Mouse (Mus musculus) frontal cortex, postnatal 25 days (tissue): ENCODE results near the gene Arid2.
"Not testable (repeated sequence)": the region's sequence is repeated elsewhere in the genome, so short reads cannot be mapped to it uniquely, and the experiment has no call there.

Source experiments
- DNase-seq, 2 experiments: peaks; one replicate each; pipeline ENCODE4 v3.0.0; 2022; ENCODE audit warnings: low spot score in 2 of 2

Gene Arid2

DNA sequence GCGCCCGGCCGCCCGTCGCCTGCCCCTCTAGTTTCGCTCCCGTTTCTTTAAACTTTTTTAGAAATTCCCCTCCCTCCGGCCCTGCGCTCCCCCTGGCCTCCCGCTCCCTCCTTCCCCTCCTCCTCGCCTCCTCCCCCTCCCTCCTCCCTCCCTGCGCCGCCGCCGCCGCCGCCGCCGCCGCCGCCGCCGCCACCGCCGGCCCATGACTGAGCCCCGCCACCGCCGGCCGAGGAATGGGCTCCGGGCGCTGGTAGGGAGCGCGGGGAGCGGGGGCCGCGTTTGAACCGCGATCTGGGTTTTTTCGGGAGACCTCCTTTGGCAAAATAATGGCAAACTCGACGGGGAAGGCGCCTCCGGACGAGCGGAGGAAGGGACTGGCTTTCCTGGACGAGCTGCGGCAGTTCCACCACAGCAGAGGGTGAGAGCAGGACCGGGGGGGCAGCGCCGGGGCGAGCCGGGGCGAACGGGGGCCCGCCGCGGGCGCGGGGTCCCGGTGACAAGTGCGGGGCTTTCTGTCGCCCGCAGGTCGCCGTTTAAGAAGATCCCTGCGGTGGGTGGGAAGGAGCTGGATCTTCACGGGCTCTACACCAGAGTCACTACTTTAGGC lies at the start of gene Arid2:
Arid2 (plus strand) TSS at position 150 of the 607 bp plus-strand sequence.
- peak; percentile 39 to 49 for DNase-seq

DNA sequence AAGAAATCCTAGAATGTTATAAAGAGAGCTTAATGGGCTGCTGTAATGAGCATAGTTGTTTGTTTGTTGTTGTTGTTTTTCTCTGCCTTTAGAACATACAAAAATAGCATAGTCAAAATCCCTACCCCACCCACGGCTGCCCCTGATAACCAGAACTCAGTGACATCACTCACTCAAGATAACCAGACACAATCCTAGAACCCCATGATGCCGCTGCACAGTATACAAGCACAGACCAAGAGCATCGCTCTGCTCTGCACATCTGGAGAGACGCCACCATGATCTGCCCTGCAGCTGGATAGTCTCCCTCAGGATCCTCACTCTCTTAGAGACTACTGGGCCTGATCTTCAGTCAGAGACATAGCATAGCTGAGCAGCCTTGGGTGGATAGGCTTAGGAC lies 49.2 kb upstream of the Arid2 start:
- no peak for DNase-seq

DNA sequence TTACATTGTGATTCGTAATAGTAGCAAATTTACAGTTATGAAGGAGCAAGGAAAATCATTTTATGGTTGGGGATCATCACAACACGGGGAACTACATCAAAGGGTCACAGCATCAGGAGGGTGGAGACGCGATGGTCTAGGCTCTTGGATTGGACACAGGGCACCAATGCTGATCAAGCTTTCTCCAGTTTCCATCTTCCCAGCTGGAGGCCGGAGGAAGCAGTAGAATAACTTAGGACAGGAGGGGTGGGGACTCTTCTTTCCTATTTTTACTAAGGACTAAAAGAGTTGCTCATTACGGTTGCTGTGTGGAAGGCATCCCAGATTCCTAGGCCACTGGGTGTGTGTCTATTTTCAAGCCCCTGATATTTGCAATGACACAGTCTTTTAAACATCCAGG lies 43.1 kb upstream of the Arid2 start:
- DNase-seq: no peak

DNA sequence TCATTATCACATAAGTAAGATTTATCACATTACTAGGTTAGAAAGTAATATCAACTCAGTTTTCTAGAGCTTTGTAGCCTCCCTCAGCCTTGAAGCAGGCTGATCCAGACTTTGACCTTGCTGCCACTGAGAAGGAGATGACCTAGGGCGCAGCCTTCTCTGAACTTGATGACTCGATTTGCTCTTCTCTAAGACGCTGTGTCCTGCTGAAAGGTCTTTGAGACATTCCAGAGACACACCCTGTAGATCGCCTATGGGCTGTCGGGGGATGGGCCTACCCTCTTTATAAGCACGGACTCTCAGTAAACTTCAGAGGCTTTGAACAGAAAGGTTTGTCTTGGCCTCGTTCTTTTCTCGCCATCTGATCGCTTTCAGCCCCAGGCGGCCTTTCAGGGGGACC lies 42.6 kb upstream of the Arid2 start:
- not testable (repeated sequence) for DNase-seq

DNA sequence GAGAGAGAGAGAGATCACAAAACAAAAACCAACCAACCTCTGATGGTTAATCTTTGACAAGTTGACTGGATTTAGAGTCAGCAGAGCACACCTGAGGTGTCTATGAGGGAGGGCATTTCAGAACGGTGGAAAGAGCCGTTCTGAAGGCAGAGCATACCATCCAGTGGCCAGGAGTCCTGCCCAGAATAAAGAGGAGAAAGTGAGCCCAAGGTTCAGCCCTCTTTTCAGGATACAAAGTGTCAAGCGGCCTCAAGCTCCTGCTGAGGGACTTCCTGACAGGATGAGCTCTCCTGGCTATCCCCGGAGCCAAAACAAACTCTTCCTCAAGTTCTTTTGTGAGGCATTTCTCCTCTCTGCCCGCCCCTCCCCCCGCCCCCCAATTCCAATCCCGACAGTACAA lies 33.5 kb upstream of the Arid2 start:
- DNase-seq: no peak

DNA sequence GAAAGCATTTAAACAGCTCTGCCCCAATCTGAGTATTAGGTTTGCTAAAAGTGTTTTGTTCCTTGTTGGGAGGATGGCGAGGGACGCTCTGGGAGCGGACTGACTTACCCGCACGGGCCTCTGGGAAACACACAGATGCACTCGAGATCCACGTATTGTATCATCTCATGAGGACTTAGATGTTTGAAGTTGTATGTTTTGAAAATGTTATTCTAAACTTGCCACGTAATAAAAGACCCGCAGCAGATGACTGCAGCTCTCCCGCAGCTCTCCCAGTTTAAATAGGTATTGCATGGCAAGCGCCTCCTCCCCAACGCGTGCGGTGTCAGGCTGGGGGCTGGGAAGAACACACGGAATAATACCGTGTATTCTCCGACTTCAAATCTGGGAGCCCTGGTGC lies 33.0 kb upstream of the Arid2 start:
- DNase-seq: no peak

DNA sequence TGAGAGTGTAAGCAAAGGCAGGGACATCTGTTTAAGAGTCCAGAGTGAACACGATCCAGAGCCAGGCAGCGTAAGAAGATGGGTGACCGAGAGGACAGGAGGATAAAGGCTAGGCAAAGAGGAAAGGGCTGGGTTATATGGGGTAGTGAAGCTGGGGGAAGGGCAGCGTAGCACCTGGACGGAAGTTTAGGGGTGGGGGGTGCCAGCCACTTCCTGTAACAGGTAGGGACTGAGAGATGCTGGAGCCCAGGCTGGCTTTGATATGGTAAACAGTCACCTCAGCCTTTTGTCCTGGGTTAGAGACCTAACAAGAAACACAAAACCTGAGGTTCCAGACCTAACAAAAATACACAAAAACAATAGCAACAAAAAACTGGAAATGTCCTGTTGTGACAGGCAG lies 29.5 kb upstream of the Arid2 start:
- DNase-seq: no peak

DNA sequence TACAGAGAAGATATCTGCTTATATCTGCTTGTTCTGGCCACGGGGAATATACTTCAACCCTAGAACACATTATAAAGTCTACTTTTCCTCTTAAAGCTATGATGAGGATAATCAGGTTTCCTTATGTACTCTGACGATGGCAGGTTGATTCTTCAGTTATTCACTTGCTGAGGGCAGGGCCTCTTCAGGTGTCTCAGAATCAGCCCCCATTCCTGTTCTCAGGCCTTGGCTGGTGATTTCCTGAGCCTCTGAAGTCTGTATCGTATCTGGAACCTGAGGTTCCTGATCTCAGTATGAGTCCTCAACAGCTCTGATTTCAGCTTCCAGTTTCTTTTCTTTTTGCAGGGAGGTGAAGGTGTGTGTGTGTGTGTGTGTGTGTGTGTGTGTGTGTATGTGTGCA lies 22.7 kb upstream of the Arid2 start:
- DNase-seq: no peak

DNA sequence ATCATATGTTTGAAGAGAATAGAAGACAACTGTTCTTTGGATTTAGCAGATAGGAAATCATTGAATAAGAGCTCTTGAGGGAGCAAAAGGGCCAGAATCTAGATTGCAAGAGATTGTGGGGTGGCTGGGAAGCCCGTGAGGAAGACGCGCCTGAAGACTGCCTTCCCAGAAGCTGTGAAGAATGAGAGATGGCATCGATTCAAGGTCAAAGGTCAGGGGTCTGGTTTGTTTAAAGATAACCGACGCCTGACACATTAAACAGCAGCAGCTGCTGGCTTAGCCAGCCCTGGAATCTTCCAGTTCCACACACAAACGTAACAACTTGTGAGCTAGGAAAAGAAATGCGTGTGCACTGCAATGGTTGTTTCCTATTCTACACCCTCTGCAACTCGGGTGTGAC lies 19.4 kb upstream of the Arid2 start:
- DNase-seq: no peak

DNA sequence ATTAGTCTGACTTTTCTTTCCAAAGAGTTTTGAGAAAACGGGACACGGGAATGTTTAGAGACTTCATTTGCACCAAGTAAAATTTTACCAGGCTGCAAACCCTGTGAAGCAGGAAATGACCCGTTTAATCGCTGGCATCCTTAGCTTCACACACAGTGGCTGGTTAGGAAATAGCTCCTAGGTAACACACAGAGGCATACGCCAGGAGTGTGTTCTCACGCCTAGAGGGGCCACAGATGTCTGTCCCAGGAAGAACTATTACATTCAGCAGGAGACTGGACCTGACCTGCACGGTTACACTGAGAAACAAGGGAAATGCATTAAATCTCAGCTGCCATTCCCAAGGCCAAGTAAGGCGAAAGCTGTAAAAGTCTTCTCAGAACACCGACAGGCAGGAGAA lies 18.7 kb upstream of the Arid2 start:
- DNase-seq: no peak

DNA sequence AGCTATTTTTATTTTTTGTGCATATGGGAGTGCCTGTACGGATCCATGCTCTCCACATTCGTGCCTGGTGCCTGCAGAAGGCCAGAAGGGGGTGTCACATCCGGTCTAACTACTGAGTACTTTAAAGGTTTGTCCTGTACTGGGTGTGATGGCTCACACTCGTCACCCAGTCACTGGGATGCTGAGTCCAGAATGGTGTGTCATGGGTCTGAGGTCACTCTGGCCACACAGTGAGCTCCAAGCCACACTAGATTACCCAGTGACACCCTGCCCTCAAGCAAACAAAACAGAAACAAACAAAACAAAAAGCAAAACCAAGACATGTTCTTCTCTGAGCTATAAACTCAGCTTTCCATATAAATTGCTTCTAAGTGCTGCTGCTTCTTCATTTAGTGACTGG lies 17.9 kb upstream of the Arid2 start:
- DNase-seq: no peak

DNA sequence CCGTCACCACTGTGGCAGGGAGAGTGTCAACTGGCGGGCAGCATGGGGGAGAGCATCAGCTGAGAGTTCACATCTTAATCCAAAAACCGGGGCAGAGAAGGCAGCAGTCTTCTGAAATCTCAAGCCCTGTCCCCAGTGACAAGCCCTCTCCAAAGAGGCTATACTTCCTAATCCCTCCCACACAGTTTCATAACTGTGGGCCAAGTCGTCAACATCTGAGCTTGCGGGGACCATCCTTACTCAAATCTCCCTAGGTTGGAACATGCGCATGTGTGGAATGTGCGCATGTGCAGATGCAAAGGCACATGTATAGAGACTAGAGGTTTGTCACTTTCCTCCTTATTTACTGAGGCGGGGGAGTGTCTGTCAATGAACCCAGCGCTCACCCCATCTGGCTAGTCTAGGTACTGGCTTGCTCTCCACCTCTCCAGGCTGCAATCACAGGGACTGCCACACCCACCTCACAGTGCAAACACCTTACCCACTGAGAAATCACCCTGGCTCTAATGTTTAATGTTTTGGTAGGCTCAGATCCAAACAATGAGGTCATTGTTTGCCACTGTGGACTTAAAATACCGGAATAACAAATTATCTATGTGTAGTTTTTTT lies 16.9 kb upstream of the Arid2 start:
- no peak for DNase-seq

DNA sequence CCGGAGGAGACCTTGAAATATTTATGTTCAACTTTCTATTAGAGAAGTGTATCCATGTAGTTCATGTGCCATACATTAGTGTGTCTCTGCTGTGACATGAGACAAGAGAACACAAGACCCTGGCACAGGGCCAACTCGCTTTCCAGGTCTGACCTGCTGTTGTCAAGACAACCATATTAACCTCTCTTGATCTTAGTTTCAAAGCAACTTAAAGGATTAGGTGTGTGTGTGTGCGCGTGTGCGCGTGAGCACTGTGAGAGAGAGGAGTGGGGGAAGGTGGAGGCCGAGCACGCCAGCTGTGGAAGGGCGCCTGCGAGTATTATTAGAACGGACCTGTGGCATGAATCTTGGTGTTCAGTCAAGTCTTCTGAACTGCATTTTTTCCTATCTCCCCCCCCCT lies 15.0 kb upstream of the Arid2 start:
- no peak for DNase-seq

DNA sequence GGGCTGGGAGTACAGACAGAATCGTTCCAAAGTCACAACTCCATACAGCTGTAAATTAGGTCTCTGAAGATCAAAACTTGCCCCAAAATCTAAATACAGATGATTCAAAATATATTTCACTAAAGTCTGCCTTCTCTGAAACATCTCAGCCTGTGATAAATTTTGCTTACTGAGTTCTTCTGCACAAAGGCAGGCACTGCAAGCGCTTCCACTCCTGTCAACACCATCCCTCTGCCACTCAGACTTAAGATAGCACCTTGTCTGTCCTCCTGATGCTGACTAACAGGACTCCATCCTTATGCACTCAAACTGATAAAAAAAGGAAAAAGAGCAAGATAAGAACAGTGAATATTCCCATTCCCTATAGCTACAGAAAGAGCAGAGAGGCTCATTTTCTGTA lies 13.0 kb upstream of the Arid2 start:
- DNase-seq: no peak

DNA sequence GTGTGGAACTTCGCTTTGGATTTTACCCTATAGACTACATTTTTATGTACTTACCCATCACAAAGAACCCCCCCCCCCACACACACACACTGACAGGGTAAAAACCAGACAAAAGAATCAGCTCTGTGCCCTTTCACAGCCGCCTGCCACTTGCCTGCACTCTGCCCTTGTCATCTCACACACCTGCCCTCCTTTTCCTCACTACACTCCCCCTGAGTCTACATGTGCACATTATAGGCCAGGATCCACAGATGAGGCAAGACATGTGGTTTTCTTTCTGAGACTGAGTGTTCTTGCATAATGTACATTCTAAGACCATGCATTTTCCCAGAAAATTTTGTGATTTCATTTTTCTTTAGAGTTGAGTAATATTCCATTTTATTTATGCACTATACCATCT lies 12.1 kb upstream of the Arid2 start:
- no peak for DNase-seq

DNA sequence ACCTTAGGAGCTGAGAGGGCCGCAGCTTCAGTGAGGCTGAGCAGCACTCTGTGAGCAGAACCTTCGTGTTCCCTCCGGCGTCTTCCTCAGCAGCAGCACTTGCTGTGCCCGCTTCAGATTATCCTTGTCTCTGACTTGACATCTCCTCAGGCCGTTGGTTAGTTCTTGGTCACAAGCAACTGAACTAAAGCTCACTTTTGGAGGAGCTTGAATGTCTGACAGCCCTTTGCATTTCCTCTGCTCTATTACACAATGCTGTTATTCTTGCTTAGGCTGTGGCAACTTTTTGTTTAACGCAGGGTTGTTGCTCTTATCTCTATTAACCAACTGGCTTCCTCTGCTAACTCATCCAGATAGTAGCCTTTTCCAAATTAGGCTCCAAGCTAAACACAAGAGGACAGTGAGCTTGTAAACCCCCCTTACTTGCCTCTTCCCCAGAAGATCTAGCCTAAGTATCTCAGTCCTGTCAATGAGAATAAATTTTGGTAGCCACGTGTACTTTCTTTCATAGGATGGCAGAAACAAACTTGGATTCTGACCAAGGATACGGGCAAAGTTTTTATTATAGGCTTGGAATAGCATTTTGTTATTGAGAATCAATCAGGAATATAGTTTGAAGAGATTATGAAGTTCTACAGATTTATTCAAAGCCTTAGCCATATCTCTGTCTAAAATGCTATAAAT lies 11.4 kb upstream of the Arid2 start:
- DNase-seq: no peak

DNA sequence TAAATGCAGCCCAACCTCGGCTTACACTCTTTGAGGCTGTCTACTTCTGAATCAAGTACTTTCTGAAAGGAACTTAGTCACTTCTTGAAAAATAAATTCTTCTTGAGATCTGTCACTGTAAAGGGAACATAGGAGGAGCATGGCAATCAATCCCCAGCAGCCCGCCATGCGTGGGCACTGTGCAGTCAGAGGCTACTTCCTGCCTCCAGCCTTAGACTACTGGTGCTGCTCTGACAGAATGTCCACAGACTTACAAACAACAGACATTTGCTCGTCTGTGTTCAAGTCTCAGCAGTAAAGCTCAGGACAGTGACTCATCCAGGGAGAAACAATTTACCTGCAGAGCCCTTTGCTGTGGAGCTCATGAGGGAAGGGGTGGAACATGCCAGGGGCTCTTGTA lies 10.3 kb upstream of the Arid2 start:
- DNase-seq: no peak

DNA sequence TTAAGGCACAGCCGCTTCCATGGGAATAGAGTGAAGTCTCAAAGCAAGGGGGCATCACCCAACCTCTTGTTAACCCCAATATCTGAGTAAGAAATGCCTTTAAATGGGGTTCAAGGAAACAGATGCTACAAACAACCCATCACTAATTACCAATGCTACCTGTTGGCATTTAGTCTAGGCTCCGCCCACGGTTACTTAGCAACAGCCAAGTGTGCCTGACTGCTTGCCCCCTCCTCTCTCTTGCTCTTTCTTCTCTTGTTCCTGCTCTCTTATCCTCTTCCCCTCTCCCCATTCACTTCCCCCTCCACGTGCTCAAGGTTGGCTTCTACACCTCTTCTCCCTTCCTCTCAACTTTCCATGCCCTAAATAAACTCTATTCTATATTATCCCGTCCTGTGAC lies 6.1 kb upstream of the Arid2 start:
- no peak for DNase-seq

DNA sequence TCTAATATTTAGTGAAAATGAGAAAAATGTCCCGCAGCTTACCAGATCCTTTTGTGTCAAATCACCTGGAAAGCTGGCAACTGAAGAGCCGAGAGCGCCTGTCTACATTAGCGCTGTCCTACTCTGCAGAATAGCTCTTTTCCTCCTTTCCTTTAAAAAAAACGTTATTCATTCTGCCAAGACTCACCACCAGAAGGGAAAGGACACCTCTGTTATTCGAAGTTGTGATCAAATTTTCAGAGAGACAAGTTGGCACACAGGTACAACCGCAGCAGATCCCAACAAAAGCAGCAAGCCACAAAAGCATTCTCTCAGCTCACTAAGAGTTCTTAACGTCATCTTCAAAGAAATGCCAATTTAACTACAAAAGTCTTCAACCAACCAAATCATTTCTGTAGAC lies 4.2 kb upstream of the Arid2 start:
- DNase-seq: no peak

DNA sequence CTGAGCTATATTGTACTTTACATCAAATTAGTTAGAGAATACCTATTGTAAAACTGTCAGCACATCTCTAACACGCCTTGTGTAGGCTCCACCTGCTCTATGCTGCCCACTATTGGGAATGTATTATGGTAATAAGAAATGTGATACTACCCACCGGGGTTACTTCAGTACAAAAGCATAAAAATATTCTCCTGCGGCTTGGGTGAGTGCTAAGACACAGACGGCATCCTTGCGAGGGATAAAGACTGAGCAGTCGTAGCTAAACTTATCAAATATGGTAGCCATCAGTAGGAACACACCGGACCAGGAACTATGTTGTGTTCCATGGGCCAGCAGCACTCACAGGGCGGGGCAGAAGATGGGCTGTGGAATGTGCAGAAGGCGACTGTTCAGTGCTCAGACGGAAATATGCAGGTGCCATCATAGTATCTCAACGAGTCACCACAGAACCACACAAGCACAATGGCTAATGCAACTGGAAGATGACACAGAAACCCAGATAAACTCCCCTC lies 3.3 kb upstream of the Arid2 start:
- no peak for DNase-seq

DNA sequence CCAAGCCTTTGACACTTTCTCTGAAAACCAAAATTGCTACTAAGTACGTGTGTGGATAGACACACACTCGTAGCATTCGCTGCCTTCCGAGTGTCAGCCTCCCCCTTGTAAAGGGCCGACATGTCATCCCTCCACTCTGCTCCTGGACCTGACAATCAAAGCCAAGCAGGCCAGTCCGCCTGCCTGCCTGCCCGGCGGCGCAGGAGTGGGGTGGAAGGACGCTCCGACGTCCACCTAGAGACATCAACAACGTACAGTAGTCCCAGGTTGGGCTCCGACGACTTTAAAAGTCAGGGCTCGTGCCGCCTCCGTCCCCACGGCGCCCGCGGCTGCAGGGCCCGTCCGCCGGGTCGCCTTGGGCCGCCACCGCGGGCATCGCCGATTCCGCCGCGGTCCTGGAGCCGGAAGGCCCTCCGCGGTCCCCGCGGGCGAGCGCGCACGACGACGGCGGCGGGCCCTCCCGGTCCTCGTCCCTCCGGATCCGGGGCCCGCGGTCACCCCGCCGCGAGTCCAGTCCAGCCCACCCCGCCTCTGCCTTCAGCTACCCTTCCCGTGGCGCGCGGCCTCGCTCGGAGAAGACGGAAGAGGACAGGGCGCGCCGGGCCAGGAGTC lies 2.5 kb upstream of the Arid2 start:
- peak; percentile 9 to 26 for DNase-seq

DNA sequence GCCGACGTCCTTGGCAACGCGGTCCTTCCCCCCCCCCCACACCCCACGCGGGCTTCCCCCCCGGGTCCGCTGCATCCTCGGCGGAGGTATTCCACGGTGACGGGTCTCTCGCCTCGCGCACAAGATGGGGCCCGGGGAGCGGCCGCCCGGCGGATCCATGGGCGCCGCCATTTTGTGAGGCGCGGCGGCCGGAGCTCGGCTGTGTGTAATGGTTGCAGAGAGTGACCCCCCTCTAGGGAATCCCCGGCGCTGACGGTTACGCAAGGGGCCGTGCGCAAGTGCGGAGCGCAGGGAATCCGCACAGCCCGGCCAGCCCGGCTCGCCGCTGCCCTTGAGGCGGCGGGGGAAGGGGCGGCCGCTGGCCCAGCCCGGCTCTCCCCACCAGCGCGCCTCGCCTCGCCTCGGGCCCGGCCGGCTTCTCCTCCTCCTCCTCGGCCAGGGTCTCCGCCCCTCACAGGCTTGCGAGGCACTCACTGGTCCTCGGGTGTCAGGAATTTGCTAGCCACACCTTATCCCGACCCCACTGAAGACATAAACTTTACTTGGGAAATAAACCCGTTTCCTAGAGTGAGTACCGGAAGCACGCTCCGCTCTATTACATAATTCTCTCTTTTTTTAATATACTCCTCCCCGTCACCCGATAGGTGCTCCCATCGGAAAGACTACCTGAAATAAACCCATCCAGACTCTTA lies 1.8 kb upstream of the Arid2 start:
- DNase-seq: peak; percentile 72 to 83
